Mouse (Mus musculus): Measurements from ENCODE around the gene Itgb2l. TPM values are rescaled to one million over a fixed set of nuclear protein-coding genes. Genes with fewer than 3 reads are reported as not detected.

Itgb2l gene
- polyA plus RNA-seq, 1 experiment: 0.13 TPM

DNA sequence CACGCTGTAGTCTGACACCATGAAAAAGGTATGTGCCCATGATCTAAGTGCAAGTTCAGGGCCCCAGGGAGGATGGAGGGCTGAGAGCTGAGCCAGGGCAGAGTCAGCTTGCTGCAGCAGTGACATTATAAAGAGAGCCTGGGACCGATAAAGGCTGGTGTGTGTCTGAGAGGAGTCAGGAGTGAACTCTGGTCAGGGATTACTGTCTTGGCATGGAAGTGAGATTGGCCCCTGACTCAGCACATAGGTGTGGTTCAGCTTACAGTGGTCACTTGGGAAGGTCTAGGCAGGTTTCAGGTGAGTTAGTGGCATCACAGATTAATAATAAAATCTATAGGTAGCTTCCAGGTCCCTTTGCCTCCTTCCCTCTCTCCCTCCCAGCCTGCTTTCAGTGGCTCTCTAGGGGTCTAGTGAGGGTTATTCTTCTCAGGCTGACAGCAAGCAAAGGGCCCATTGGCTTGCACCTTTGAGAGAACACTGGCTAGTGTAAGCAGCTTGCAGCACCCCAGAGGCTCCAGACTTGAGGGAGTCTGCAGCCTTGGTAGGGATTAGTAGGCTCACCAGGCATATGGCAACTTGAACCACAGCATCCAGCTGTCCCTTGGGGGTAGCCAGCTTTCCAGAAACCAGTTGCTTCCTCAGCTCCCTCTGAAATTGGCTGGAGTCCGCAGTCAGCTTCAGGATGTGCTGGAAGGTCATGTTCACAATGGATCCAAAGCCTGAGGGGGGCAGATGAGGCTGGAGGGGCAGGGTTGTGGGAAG, 9.2 kb downstream of the Itgb2l start:
- DNase-seq: no peak
- TF ChIP-seq CTCF (IDR thresholded peaks at IDR 0.05; ENCODE audit: insufficient read depth, low read length) (no peak), POLR2A (IDR thresholded peaks at IDR 0.05; ENCODE audit: borderline replicate concordance, extremely low read depth, low read depth, low read length) (no peak)
- 72% methylated on average over 3 of the region's 3 CpGs for WGBS
- no peaks in the 10 kb centered on the region for H3K4me1 ChIP-seq (ENCODE audit: control insufficient read depth, insufficient read depth, low read length)
- H3K4me3 ChIP-seq (replicated peaks; ENCODE audit: extremely low read depth, low read depth, low read length): no peak overlapping the region

DNA sequence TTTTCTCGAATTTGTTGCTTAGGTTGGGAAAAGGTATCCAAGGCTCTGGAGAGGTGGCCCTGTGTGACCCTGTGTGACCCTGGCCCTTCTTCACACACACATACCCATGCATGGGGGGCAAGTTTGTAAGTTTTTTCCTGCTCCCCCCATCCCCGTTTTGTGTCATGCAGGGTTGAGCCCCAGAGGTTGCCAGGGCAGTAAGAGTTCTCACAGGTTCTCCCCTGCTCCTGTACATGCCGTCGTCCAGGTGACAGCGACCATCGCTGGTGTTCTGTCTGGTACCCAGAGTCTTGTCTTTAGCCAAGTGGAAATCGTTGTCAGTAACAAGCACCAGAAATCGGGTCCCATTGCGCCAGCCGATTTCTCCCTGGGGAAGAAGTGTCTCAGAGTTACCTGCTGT, 10.2 kb downstream of the Itgb2l start:
- DNase-seq: no peak
- no peak overlapping the region for H3K4me3 ChIP-seq (replicated peaks; ENCODE audit: extremely low read depth, low read depth, low read length)
- H3K4me1 ChIP-seq (ENCODE audit: control insufficient read depth, insufficient read depth, low read length): no peaks in the 10 kb centered on the region
- TF ChIP-seq POLR2A (IDR thresholded peaks at IDR 0.05; ENCODE audit: borderline replicate concordance, extremely low read depth, low read depth, low read length): no peak
- TF ChIP-seq CTCF (IDR thresholded peaks at IDR 0.05; ENCODE audit: insufficient read depth, low read length): no peak
- WGBS: 79% methylated on average over 10 of the region's 10 CpGs

DNA sequence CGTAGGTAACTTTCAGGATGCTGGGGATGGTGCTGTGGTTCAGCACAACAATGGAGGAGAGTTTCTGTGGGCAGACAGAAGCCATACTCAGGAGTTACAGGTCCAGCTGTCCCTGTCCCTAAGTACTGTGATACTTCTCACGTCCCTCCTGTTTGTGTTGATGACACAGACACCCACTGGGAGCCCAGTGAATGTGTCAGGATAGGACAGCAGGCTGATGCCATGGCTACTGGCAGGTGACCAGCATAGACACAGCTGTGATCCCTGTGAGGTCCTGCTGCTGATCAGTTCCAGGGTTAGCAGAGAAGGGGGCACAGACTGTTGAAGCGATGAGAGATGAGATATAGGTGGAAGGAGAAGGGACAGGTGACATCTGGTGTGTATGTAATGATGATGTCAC, 14.4 kb downstream of the Itgb2l start:
- no peak for TF ChIP-seq CTCF (IDR thresholded peaks at IDR 0.05; ENCODE audit: insufficient read depth, low read length)
- no peak for TF ChIP-seq POLR2A (IDR thresholded peaks at IDR 0.05; ENCODE audit: borderline replicate concordance, extremely low read depth, low read depth, low read length)

GRCm38 (mm10) chr16:96426671-96427070, 16.7 kb downstream of the Itgb2l start:
- no peak for DNase-seq
- TF ChIP-seq CTCF (IDR thresholded peaks at IDR 0.05; ENCODE audit: insufficient read depth, low read length): no peak
- no peak for TF ChIP-seq POLR2A (IDR thresholded peaks at IDR 0.05; ENCODE audit: borderline replicate concordance, extremely low read depth, low read depth, low read length)
- H3K4me1 ChIP-seq (ENCODE audit: control insufficient read depth, insufficient read depth, low read length): no peaks in the 10 kb centered on the region
- WGBS: 75% methylated on average over 7 of the region's 7 CpGs
- no peak overlapping the region for H3K4me3 ChIP-seq (replicated peaks; ENCODE audit: extremely low read depth, low read depth, low read length)

More for the DNA sequence above, 14.4 kb downstream of the Itgb2l start:
- Histone ChIP-seq H3K4me1 (ENCODE audit: control insufficient read depth, insufficient read depth, low read length) (no peaks in the 10 kb centered on the region), H3K4me3 (replicated peaks; ENCODE audit: extremely low read depth, low read depth, low read length) (no peak overlapping the region)
- DNase-seq: no peak
- 47% methylated on average over 3 of the region's 3 CpGs for WGBS

DNA sequence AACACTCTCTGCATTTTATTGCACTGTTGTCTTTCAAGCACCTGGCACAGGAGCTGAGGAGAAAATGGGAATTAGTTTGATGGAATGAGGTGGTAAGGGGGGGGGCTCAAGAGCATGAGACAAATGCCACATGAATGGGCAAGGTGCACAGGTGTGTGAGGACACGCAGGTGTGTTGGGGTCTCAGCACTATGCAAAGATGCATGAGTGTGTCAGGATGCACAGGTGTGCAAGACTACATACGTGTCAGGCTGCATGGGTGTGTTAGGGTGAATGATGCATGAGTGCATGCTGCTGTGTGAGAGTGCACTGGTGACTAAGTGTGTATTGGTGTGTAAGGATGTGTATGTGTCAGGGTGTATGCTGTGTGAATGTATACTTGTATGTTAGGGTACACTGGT, 18.4 kb downstream of the Itgb2l start:
- WGBS: 83% methylated on average over 2 of the region's 2 CpGs
- TF ChIP-seq CTCF (IDR thresholded peaks at IDR 0.05; ENCODE audit: insufficient read depth, low read length) (no peak), POLR2A (IDR thresholded peaks at IDR 0.05; ENCODE audit: borderline replicate concordance, extremely low read depth, low read depth, low read length) (no peak)
- no peak for DNase-seq

GRCm38 (mm10) chr16:96408064-96408465, 35.4 kb downstream of the Itgb2l start:
- H3K4me3 ChIP-seq (replicated peaks; ENCODE audit: extremely low read depth, low read depth, low read length): no peak overlapping the region
- TF ChIP-seq POLR2A (IDR thresholded peaks at IDR 0.05; ENCODE audit: borderline replicate concordance, extremely low read depth, low read depth, low read length) (no peak), CTCF (IDR thresholded peaks at IDR 0.05; ENCODE audit: insufficient read depth, low read length) (no peak)
- no peak for DNase-seq
- 13% methylated on average over 4 of the region's 4 CpGs for WGBS
- H3K4me1 ChIP-seq (ENCODE audit: control insufficient read depth, insufficient read depth, low read length): no peaks in the 10 kb centered on the region

More for the DNA sequence above, 18.4 kb downstream of the Itgb2l start:
- Histone ChIP-seq H3K4me3 (replicated peaks; ENCODE audit: extremely low read depth, low read depth, low read length) (no peak overlapping the region), H3K4me1 (ENCODE audit: control insufficient read depth, insufficient read depth, low read length) (no peaks in the 10 kb centered on the region)

DNA sequence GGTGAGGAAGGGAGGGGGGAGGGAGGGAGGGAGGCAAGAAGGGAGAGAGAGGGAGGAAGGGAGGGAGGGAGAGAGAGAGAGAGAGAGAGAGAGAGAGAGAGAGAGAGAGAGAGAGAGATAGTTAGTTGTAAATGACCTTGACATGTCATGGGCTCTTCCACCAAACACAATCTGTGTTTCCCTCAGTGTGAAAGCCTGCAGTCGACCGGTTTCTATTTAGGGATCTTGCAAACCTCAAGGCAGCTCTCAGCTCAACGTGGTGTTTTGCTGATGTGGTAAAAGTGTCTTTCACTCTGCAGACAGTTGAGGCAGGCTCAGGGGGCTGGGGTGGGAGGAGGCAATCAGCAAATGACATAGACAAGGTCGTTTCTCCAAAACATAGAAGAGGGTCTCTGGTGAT, 37.1 kb downstream of the Itgb2l start:
- Histone ChIP-seq H3K4me3 (replicated peaks; ENCODE audit: extremely low read depth, low read depth, low read length) (no peak overlapping the region), H3K4me1 (ENCODE audit: control insufficient read depth, insufficient read depth, low read length) (no peaks in the 10 kb centered on the region)
- DNase-seq: no peak
- WGBS: 51% methylated on average over 4 of the region's 4 CpGs
- TF ChIP-seq CTCF (IDR thresholded peaks at IDR 0.05; ENCODE audit: insufficient read depth, low read length) (no peak), POLR2A (IDR thresholded peaks at IDR 0.05; ENCODE audit: borderline replicate concordance, extremely low read depth, low read depth, low read length) (no peak)

DNA sequence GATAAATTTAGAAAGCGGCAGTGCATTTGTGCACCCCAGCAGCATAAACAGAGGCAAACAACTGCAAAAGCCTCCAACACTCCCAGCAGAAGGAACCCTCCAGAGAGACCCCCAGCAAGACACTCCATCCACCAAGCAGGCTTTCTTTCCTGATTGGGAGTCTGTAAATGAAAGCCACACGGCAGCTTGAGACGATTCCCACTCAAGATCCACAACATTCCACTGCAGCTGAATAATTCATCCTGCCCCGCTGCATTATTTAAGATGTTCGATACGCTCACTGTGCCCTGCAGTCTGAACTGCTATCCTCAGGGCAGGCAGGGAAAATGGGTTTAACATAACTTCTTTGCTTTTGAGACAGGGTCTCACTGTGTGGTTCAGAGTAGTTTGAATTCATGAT, 41.1 kb downstream of the Itgb2l start:
- no peak for TF ChIP-seq CTCF (IDR thresholded peaks at IDR 0.05; ENCODE audit: insufficient read depth, low read length)
- no peak for TF ChIP-seq POLR2A (IDR thresholded peaks at IDR 0.05; ENCODE audit: borderline replicate concordance, extremely low read depth, low read depth, low read length)
- 78% methylated on average over 6 of the region's 6 CpGs for WGBS
- no peak for DNase-seq
- no peaks in the 10 kb centered on the region for H3K4me1 ChIP-seq (ENCODE audit: control insufficient read depth, insufficient read depth, low read length)
- H3K4me3 ChIP-seq (replicated peaks; ENCODE audit: extremely low read depth, low read depth, low read length): no peak overlapping the region

GRCm38 (mm10) chr16:96400046-96400445, 43.4 kb downstream of the Itgb2l start:
- no peak for DNase-seq
- Histone ChIP-seq H3K4me3 (replicated peaks; ENCODE audit: extremely low read depth, low read depth, low read length) (no peak overlapping the region), H3K4me1 (ENCODE audit: control insufficient read depth, insufficient read depth, low read length) (no peaks in the 10 kb centered on the region)
- TF ChIP-seq POLR2A (IDR thresholded peaks at IDR 0.05; ENCODE audit: borderline replicate concordance, extremely low read depth, low read depth, low read length) (no peak), CTCF (IDR thresholded peaks at IDR 0.05; ENCODE audit: insufficient read depth, low read length) (no peak)
- WGBS: 79% methylated on average over 4 of the region's 4 CpGs

- Histone ChIP-seq H3K4me3 (replicated peaks; ENCODE audit: extremely low read depth, low read depth, low read length) (no peak overlapping the region), H3K4me1 (ENCODE audit: control insufficient read depth, insufficient read depth, low read length) (no peaks in the 10 kb centered on the region)
- TF ChIP-seq POLR2A (IDR thresholded peaks at IDR 0.05; ENCODE audit: borderline replicate concordance, extremely low read depth, low read depth, low read length) (no peak), CTCF (IDR thresholded peaks at IDR 0.05; ENCODE audit: insufficient read depth, low read length) (no peak)
- 82% methylated on average over 3 of the region's 3 CpGs for WGBS
- no peak for DNase-seq
Measured at GRCm38 (mm10) chr16:96398806-96399205, 44.6 kb downstream of the Itgb2l start.
